Comparison of ENCODE assay signal across 15 mouse cellular contexts in genomic region chr16:33735238-33735637, GRCm38 (mm10). TPM values are rescaled to one million over a fixed set of nuclear protein-coding genes. Genes with fewer than 3 reads are reported as not detected.
DNase-seq lines count a peak whose midpoint lies in the region; ATAC-seq and TF ChIP-seq lines count a peak whose summit lies in the region.
"Had no signal": no experiment of that assay in that cellular context is flagged by ENCODE, and none has a peak within 500 bp of the region (broad histone marks: within the 10 kb centered on the region; RNA-seq: fewer than 3 reads in every experiment).

No protein-coding gene starts in this region.

- no peak for DNase-seq in cerebellum, adult 2 months
- no peak for DNase-seq in cerebellum, adult 8-10 months
- DNase-seq in forebrain, embryonic 14.5 days (ENCODE audit: low spot score): no peak
- DNase-seq in heart, postnatal 14 days: no peak
- DNase-seq in T-cell, adult 2 months (ENCODE audit: low spot score): no peak
- DNase-seq in frontal cortex, adult 2 months (ENCODE audit: extremely low spot score in 1 of 2, low spot score in 1 of 2): no peak
- DNase-seq: kidney, postnatal 10 days; thymus, postnatal 36 days had no signal

- H3K4me3 ChIP-seq in cerebellum, adult 2 months (replicated peaks; ENCODE audit: insufficient read depth, low read depth, low read length): no peak overlapping the region
- no peak overlapping the region for H3K4me3 ChIP-seq in forebrain, embryonic 14.5 days (ENCODE audit: low read depth, low read length)
- no peak overlapping the region for H3K4me3 ChIP-seq in hindbrain, embryonic 16.5 days (ENCODE audit: low read length)
- no peak overlapping the region for H3K4me3 ChIP-seq in neural tube, embryonic 13.5 days
- H3K4me3 ChIP-seq: embryonic facial prominence, embryonic 13.5 days; limb, embryonic 10.5 days had no signal

- intact Hi-C loops in heart, postnatal 14 days (cut with DNase I): loop anchor here (5.0 kb wide), 1 partner anchor 48 kb away; no protein-coding TSS in a partner anchor

- H3K4me2 ChIP-seq in forebrain, embryonic 14.5 days (ENCODE audit: low read length): no peak overlapping the region
- no peak overlapping the region for H3K4me2 ChIP-seq in hindbrain, embryonic 16.5 days (ENCODE audit: low read length)
- H3K4me2 ChIP-seq in neural tube, embryonic 13.5 days: no peak overlapping the region
- H3K4me2 ChIP-seq: embryonic facial prominence, embryonic 13.5 days had no signal

- no peaks in the 10 kb centered on the region for H3K9me3 ChIP-seq in forebrain, embryonic 14.5 days (replicated peaks; ENCODE audit: control insufficient read depth, low read length)
- H3K9me3 ChIP-seq in hindbrain, embryonic 16.5 days (ENCODE audit: control insufficient read depth, low read length): no peaks in the 10 kb centered on the region
- no peaks in the 10 kb centered on the region for H3K9me3 ChIP-seq in neural tube, embryonic 13.5 days
- H3K9me3 ChIP-seq: embryonic facial prominence, embryonic 13.5 days; limb, embryonic 10.5 days had no signal

- TF ChIP-seq POLR2A in cerebellum, adult 2 months (IDR thresholded peaks at IDR 0.05; ENCODE audit: borderline replicate concordance, insufficient read depth, low read length): no peak

- no peak for TF ChIP-seq CTCF in cerebellum, adult 2 months (IDR thresholded peaks at IDR 0.05; ENCODE audit: borderline replicate concordance, insufficient read depth, low read depth, low read length)

- no peaks in the 10 kb centered on the region for H3K27me3 ChIP-seq in cerebellum, adult 2 months (ENCODE audit: control insufficient read depth, insufficient read depth, low read length)
- no peaks in the 10 kb centered on the region for H3K27me3 ChIP-seq in forebrain, embryonic 14.5 days (replicated peaks; ENCODE audit: control insufficient read depth, insufficient read depth, low read length)
- no peaks in the 10 kb centered on the region for H3K27me3 ChIP-seq in hindbrain, embryonic 16.5 days (replicated peaks; ENCODE audit: control insufficient read depth, insufficient read depth, low read length)
- no peaks in the 10 kb centered on the region for H3K27me3 ChIP-seq in neural tube, embryonic 13.5 days
- H3K27me3 ChIP-seq: embryonic facial prominence, embryonic 13.5 days had no signal

- H3K9ac ChIP-seq in forebrain, embryonic 14.5 days (ENCODE audit: low read length): no peak overlapping the region
- no peak overlapping the region; the same call in 1 of the 2 replicates for H3K9ac ChIP-seq in hindbrain, embryonic 16.5 days (ENCODE audit: low read depth, low read length)
- no peak overlapping the region for H3K9ac ChIP-seq in neural tube, embryonic 13.5 days
- H3K9ac ChIP-seq: embryonic facial prominence, embryonic 13.5 days; liver, embryonic 14.5 days had no signal

- WGBS in cerebellum, adult 2 months: 77% methylated on average over 5 of the region's 5 CpGs
- WGBS in forebrain, embryonic 14.5 days: 29% methylated on average over 5 of the region's 5 CpGs
- WGBS in hindbrain, embryonic 16.5 days: 56% methylated on average over 5 of the region's 5 CpGs
- WGBS in neural tube, embryonic 13.5 days: 56% methylated on average over 5 of the region's 5 CpGs

- 0 out of 2 replicates have a peak overlapping the region, but pooled peaks have one; percentile 42 for H3K27ac ChIP-seq in cerebellum, adult 2 months (ENCODE audit: insufficient read depth, low read length)
- peak overlapping the region; percentile 85 for H3K27ac ChIP-seq in forebrain, embryonic 14.5 days (ENCODE audit: low read depth, low read length)
- H3K27ac ChIP-seq in hindbrain, embryonic 16.5 days (ENCODE audit: low read depth, low read length): peak overlapping the region; percentile 77
- H3K27ac ChIP-seq in neural tube, embryonic 13.5 days (replicated peaks): peak overlapping the region; percentile 76
- H3K27ac ChIP-seq: liver, embryonic 14.5 days had no signal

- no peak for ATAC-seq in forebrain, embryonic 14.5 days
- ATAC-seq in hindbrain, embryonic 16.5 days: no peak
- no peak for ATAC-seq in neural tube, embryonic 13.5 days (ENCODE audit: low read depth)

- H3K4me1 ChIP-seq in cerebellum, adult 2 months (ENCODE audit: control insufficient read depth, insufficient read depth, low read length): peaks cover 35% of the 10 kb centered on the region
- H3K4me1 ChIP-seq in forebrain, embryonic 14.5 days (ENCODE audit: control insufficient read depth, insufficient read depth, low read length): peaks cover 44% of the 10 kb centered on the region
- peaks cover 15% of the 10 kb centered on the region for H3K4me1 ChIP-seq in hindbrain, embryonic 16.5 days (ENCODE audit: control insufficient read depth, insufficient read depth, low read depth, low read length)
- peaks cover 58% of the 10 kb centered on the region for H3K4me1 ChIP-seq in neural tube, embryonic 13.5 days (replicated peaks)

- H3K36me3 ChIP-seq in forebrain, embryonic 14.5 days (ENCODE audit: control insufficient read depth, insufficient read depth, low read length): peaks cover 11% of the 10 kb centered on the region; the same call in 1 of the 2 replicates
- no peaks in the 10 kb centered on the region for H3K36me3 ChIP-seq in hindbrain, embryonic 16.5 days (ENCODE audit: control insufficient read depth, insufficient read depth, low read length)
- H3K36me3 ChIP-seq in neural tube, embryonic 13.5 days: peaks cover 2% of the 10 kb centered on the region; the same call in 1 of the 2 replicates

RNA-seq across cellular contexts. Expression of gene Heg1, which starts 51.1 kb away (rescaled TPM):
- 21.9 and 24.4 TPM in 2 replicates for polyA plus RNA-seq in cerebellum, adult 2 months (2012; rRNA removed)
- polyA plus RNA-seq in forebrain, embryonic 14.5 days (2014; fragmentation: Nextera tagmentation; extraction: Ambion mirVana): 14.3 and 15.0 TPM in 2 replicates
- polyA plus RNA-seq in hindbrain, embryonic 16.5 days (2015; fragmentation: Nextera tagmentation; extraction: Ambion mirVana): 7.2 and 10.0 TPM in 2 replicates
- 9.6 and 12.6 TPM in 2 replicates for polyA plus RNA-seq in neural tube, embryonic 13.5 days (2015; fragmentation: Nextera tagmentation; extraction: Ambion mirVana)
- 100 to 1,000 TPM; 199 to 203 TPM for total RNA-seq in heart, postnatal 14 days (2021)
- polyA plus RNA-seq in frontal cortex, adult 2 months (2012; rRNA removed): 16.0 and 16.1 TPM in 2 replicates

RNA-seq across cellular contexts. Expression of gene Muc13, which starts 58.6 kb away (rescaled TPM):
- polyA plus RNA-seq in cerebellum, adult 2 months (2012; rRNA removed): 0.06 and 0.11 TPM in 2 replicates
- polyA plus RNA-seq in forebrain, embryonic 14.5 days (2014; fragmentation: Nextera tagmentation; extraction: Ambion mirVana): not detected in 2 replicates
- polyA plus RNA-seq in hindbrain, embryonic 16.5 days (2015; fragmentation: Nextera tagmentation; extraction: Ambion mirVana): not detected in 2 replicates
- polyA plus RNA-seq in neural tube, embryonic 13.5 days (2015; fragmentation: Nextera tagmentation; extraction: Ambion mirVana): 0.22 TPM in 1 of 2 replicates, not detected in the other
- total RNA-seq in heart, postnatal 14 days (2021): under 1 TPM; 0.12 to 0.17 TPM
- 0.06 and 0.08 TPM in 2 replicates for polyA plus RNA-seq in frontal cortex, adult 2 months (2012; rRNA removed)
- total RNA-seq: adrenal gland, adult 18-20 months had no signal
- polyA plus RNA-seq: heart, embryonic 14.5 days had no signal
